ENCODE assay signal across 14 mouse cellular contexts in the genomic region with DNA sequence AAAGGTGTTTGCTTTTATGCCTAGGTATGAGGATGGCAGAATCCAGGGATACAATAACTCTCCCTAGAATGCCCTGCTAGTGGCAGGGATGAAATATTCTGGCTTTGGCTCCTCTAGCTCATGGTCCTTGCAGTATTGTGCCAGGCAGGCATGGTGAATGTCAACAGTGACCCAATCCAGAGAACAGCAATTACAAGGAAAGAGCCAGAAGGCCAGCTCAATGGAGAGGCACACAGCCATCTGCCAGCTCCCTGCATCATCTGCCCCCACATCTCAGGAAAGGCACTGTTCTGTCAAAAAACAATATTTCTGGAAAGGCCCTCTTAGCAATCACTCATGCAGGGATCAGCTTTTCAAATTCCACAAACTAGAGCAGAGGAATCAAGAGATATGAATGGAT.
A peak's percentile ranks its signal among the peaks of the same experiment; 100 is the strongest.
DNase-seq lines count a peak whose midpoint lies in the region.
"Had no signal": no experiment of that assay in that cellular context is flagged by ENCODE, and none has a peak within 500 bp of the region (broad histone marks: within the 10 kb centered on the region; RNA-seq: fewer than 3 reads in every experiment).

No protein-coding gene starts in this region.

- H3K4me3 ChIP-seq in hindbrain, embryonic 10.5 days = no peak overlapping the region
- H3K4me3 ChIP-seq: heart, embryonic 12.5 days; midbrain, embryonic 10.5 days had no signal

- H3K36me3 ChIP-seq in hindbrain, embryonic 10.5 days = no peaks in the 10 kb centered on the region
- H3K36me3 ChIP-seq: heart, embryonic 12.5 days; midbrain, embryonic 10.5 days had no signal

- no peaks in the 10 kb centered on the region for H3K9me3 ChIP-seq in hindbrain, embryonic 10.5 days
- H3K9me3 ChIP-seq: heart, embryonic 12.5 days; midbrain, embryonic 10.5 days had no signal

- H3K27me3 ChIP-seq in hindbrain, embryonic 10.5 days (ENCODE audit: insufficient read depth, poor library complexity, severe bottlenecking) = no peaks in the 10 kb centered on the region
- H3K27me3 ChIP-seq: heart, embryonic 12.5 days had no signal

- no peak overlapping the region for H3K27ac ChIP-seq in hindbrain, embryonic 10.5 days
- H3K27ac ChIP-seq: midbrain, embryonic 10.5 days; stomach, postnatal 0 days had no signal

- H3K4me1 ChIP-seq in hindbrain, embryonic 10.5 days (replicated peaks) = peaks cover 5% of the 10 kb centered on the region; the same call in 1 of the 2 replicates
- H3K4me1 ChIP-seq: midbrain, embryonic 10.5 days had no signal

- peak; percentile 78 for DNase-seq in heart, adult 11 months
- DNase-seq in heart, adult 8-10 months (ENCODE audit: low spot score) = no peak
- peak; percentile 98 for DNase-seq in brain, adult 2 months (ENCODE audit: low read depth, low spot score)
- DNase-seq in cerebellum, adult 8-10 months = peak; percentile 88
- DNase-seq in layer of hippocampus, adult 18-20 months (ENCODE audit: low spot score in 2 of 2) = peak; percentile 66 to 89
- no peak for DNase-seq in thymus, postnatal 10 days (ENCODE audit: low spot score in 2 of 2)
- no peak for DNase-seq in kidney, adult 18-20 months
- DNase-seq in hindbrain, embryonic 10.5 days (ENCODE audit: low spot score) = no peak
- DNase-seq: gastrocnemius, postnatal 10 days; kidney, postnatal 10 days; lung, postnatal 10 days had no signal

Comparison
In these comparisons a context has a peak if more than half of its experiments do, and no peak if none do; other contexts are left out.
1. DNase-seq: peak in heart, adult 11 months (single experiment), brain, adult 2 months (single experiment), cerebellum, adult 8-10 months (single experiment) and layer of hippocampus, adult 18-20 months (2 of 2); none in heart, adult 8-10 months (single experiment), thymus, postnatal 10 days (0 of 2), kidney, adult 18-20 months (single experiment) and hindbrain, embryonic 10.5 days (single experiment).